Mouse (Mus musculus) hindbrain, embryonic 12.5 days (tissue): Measurements from ENCODE around the gene Fermt3. TPM values are rescaled to one million over a fixed set of nuclear protein-coding genes. Genes with fewer than 3 reads are reported as not detected.

ENCODE experiments used
- ATAC-seq: fragments of 200-750 bp; cut with Nextera tagmentation; 2 replicates; pipeline ENCODE4 v1.8.0; 2017; ENCODE audit warnings: moderate TSS enrichment; ENCODE audit not compliant: low FRiP score
- H3K27ac ChIP-seq: fragments of 300-500 bp; sonication (generic); 2 replicates; pipeline ENCODE4 v1.5.1; 2016; ENCODE audit warnings: mild to moderate bottlenecking
- H3K27me3 ChIP-seq: fragments of 300-500 bp; sonication (generic); 2 replicates; pipeline ENCODE4 v1.6.1; 2016; ENCODE audit warnings: mild to moderate bottlenecking
- H3K36me3 ChIP-seq: fragments of 300-500 bp; sonication (generic); 2 replicates; pipeline ENCODE4 v1.6.1; 2016; ENCODE audit warnings: mild to moderate bottlenecking
- H3K4me1 ChIP-seq: fragments of 300-500 bp; sonication (generic); 2 replicates; pipeline ENCODE4 v1.6.1; 2016
- H3K4me2 ChIP-seq: fragments of 300-500 bp; sonication (generic); replicated peaks from 2 replicates; pipeline ENCODE4 v1.6.1; 2016; ENCODE audit warnings: mild to moderate bottlenecking
- H3K4me3 ChIP-seq: fragments of 300-500 bp; sonication (generic); 2 replicates; pipeline ENCODE4 v1.5.1; 2016; ENCODE audit warnings: mild to moderate bottlenecking
- H3K9ac ChIP-seq: fragments of 300-500 bp; sonication (generic); 2 replicates; pipeline ENCODE4 v1.6.1; 2016; ENCODE audit warnings: mild to moderate bottlenecking, moderate library complexity
- H3K9me3 ChIP-seq: fragments of 300-500 bp; sonication (generic); replicated peaks from 2 replicates; pipeline ENCODE4 v1.6.1; 2016; ENCODE audit warnings: mild to moderate bottlenecking
- WGBS: fragments of 180-500 bp; shearing (Covaris S2); methylation state at CpG from one replicate; pipeline ENCODE4 v1.1.7; 2016; 5-methylcytosine and 5-hydroxymethylcytosine counted together
- polyA plus RNA-seq: library from polyadenylated mRNA; unstranded; fragments of >200 nt; fragmentation: Nextera tagmentation; extraction: Ambion mirVana; gene quantifications from 2 replicates; pipeline ENCODE4 v1.2.1, GENCODE M21; 2016

Fermt3 gene
- polyA plus RNA-seq, 1 experiment from 2014 or later: 6.5 TPM

- H3K27ac ChIP-seq: peak within 1 kb of the TSS; percentile 96
- peak within 1 kb of the TSS; percentile 96 for H3K4me2 ChIP-seq
- H3K9ac ChIP-seq: peak within 1 kb of the TSS; percentile 89
- ATAC-seq: peak; percentile 62
- H3K9me3 ChIP-seq: no peaks in the 10 kb centered on the region
- peaks cover 17% of the 10 kb centered on the region for H3K27me3 ChIP-seq
- peak within 1 kb of the TSS; percentile 78 for H3K4me3 ChIP-seq
- peaks cover 17% of the 10 kb centered on the region for H3K36me3 ChIP-seq
- H3K4me1 ChIP-seq: peaks cover 55% of the 10 kb centered on the region
- WGBS: under 1% methylated on average over 48 of the region's 84 CpGs
Measured at GRCm38 (mm10) chr19:6974211-6975205, 44.8 kb downstream of the Fermt3 start, which contains the start of gene Ppp1r14b. TSS of gene Ppp1r14b (plus strand) at chr19:6974968.

- no peak for ATAC-seq
- Histone ChIP-seq H3K4me2 (peak overlapping the region; percentile 96), H3K27me3 (peaks cover 24% of the 10 kb centered on the region), H3K4me1 (peaks cover 47% of the 10 kb centered on the region), H3K36me3 (peaks cover 16% of the 10 kb centered on the region), H3K27ac (peak overlapping the region; percentile 96), H3K9ac (peak overlapping the region; percentile 89), H3K9me3 (no peaks in the 10 kb centered on the region), H3K4me3 (peak overlapping the region; percentile 78)
- 23% methylated on average over 11 of the region's 12 CpGs for WGBS
Measured at GRCm38 (mm10) chr19:6973581-6974190, 45.6 kb downstream of the Fermt3 start.

GRCm38 (mm10) chr19:6972247-6972917 is 46.9 kb downstream of the Fermt3 start:
- Histone ChIP-seq H3K4me1 (peaks cover 39% of the 10 kb centered on the region), H3K9me3 (no peaks in the 10 kb centered on the region), H3K9ac (peak overlapping the region; percentile 41), H3K36me3 (peaks cover 3% of the 10 kb centered on the region), H3K4me3 (no peak overlapping the region), H3K27ac (no peak overlapping the region), H3K4me2 (no peak overlapping the region), H3K27me3 (peaks cover 37% of the 10 kb centered on the region)
- no peak for ATAC-seq
- WGBS: 76% methylated on average over 13 of the region's 13 CpGs

GRCm38 (mm10) chr19:6971644-6972043 is 47.6 kb downstream of the Fermt3 start:
- no peaks in the 10 kb centered on the region for H3K9me3 ChIP-seq
- WGBS: 47% methylated on average over 6 of the region's 6 CpGs
- H3K4me3 ChIP-seq: no peak overlapping the region
- H3K4me1 ChIP-seq: peaks cover 32% of the 10 kb centered on the region
- H3K36me3 ChIP-seq: no peaks in the 10 kb centered on the region
- ATAC-seq: no peak
- peaks cover 37% of the 10 kb centered on the region for H3K27me3 ChIP-seq
- no peak overlapping the region for H3K4me2 ChIP-seq
- H3K9ac ChIP-seq: peak overlapping the region; percentile 41
- no peak overlapping the region for H3K27ac ChIP-seq

- Histone ChIP-seq H3K36me3 (no peaks in the 10 kb centered on the region), H3K9ac (peak overlapping the region; percentile 23; the same call in 1 of the 2 replicates), H3K9me3 (no peaks in the 10 kb centered on the region), H3K27me3 (peaks cover 37% of the 10 kb centered on the region), H3K4me2 (peak overlapping the region; percentile 56), H3K4me3 (0 out of 2 replicates have a peak overlapping the region, but pooled peaks have one; percentile 45), H3K4me1 (peaks cover 24% of the 10 kb centered on the region), H3K27ac (0 out of 2 replicates have a peak overlapping the region, but pooled peaks have one; percentile 44)
- WGBS: 17% methylated on average over 11 of the region's 11 CpGs
- no peak for ATAC-seq
Measured at GRCm38 (mm10) chr19:6970460-6971085, 48.7 kb downstream of the Fermt3 start.

- Histone ChIP-seq H3K9me3 (no peaks in the 10 kb centered on the region), H3K36me3 (no peaks in the 10 kb centered on the region), H3K4me3 (peak overlapping the region; percentile 45), H3K27ac (no peak overlapping the region), H3K27me3 (peaks cover 37% of the 10 kb centered on the region), H3K4me2 (peak overlapping the region; percentile 56), H3K4me1 (peaks cover 24% of the 10 kb centered on the region), H3K9ac (peak overlapping the region; percentile 61)
- 1% methylated on average over 47 of the region's 55 CpGs for WGBS
- ATAC-seq: 0 out of 2 replicates have a peak, but pooled peaks have one; percentile 11
Measured at GRCm38 (mm10) chr19:6969665-6970381, 49.4 kb downstream of the Fermt3 start.

DNA sequence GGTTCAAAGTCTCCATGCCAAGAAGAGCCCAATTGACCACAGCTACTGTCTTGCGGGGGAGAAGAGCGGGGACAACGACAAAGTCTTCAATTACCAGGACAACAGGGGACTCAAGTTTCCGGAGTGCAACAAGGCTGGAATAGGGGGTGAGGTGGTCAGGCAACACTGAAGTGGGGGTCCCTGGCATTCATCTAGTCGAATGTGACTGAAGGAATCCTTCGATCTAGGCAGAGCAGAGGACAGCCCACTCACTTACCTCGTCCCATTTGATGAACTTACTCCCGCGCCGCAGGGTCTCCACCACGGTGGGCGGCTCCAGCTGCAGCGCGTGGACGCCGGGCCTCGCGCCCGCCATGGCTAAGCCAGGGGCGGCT is 50.0 kb downstream of the Fermt3 start:
- no peak for ATAC-seq

DNA sequence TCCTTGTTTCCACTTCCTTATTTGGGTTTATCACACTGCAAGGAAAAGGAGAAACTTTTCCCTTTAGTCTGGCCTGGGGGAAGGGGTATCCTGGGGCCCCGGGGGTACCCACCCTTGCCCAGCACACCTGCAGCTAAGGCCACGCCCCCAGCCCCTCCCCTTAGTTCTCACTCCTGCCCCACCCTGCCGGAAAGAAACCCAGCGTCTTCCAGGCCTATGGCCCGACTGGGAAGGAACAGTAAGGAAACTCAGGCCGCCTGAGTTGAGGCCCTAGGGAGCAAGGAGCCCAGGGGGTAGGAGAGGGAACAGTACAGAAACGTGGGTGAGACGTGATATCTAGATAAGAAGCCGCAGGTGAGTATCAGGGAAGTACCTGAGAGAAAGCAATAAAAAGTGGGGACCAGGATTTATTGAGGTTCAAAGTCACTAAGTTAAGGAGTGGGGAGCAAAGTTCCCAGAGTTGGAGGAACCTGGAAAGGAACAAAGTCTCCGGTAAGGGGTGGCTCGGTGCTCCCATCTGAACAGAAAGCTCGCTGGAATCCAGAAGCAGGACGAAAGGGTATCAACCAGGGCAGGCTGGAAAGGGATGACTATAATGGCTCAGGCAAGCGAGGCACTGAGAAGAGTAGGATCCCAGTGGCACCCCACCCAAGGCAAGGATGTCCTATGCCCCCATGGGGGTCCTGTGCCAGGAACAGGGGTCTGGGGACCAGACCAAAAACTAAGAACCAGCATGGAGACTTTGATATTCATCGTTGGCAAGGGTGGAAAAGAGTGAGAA is 50.6 kb downstream of the Fermt3 start:
- H3K4me3 ChIP-seq: peak overlapping the region; percentile 45

More for the DNA sequence above, 50.0 kb downstream of the Fermt3 start:
- Histone ChIP-seq H3K36me3 (no peaks in the 10 kb centered on the region), H3K27me3 (peaks cover 37% of the 10 kb centered on the region), H3K9me3 (no peaks in the 10 kb centered on the region), H3K9ac (peak overlapping the region; percentile 61), H3K4me3 (peak overlapping the region; percentile 45), H3K27ac (no peak overlapping the region), H3K4me2 (peak overlapping the region; percentile 56), H3K4me1 (peaks cover 24% of the 10 kb centered on the region)
- under 1% methylated on average over 20 of the region's 20 CpGs for WGBS

DNA sequence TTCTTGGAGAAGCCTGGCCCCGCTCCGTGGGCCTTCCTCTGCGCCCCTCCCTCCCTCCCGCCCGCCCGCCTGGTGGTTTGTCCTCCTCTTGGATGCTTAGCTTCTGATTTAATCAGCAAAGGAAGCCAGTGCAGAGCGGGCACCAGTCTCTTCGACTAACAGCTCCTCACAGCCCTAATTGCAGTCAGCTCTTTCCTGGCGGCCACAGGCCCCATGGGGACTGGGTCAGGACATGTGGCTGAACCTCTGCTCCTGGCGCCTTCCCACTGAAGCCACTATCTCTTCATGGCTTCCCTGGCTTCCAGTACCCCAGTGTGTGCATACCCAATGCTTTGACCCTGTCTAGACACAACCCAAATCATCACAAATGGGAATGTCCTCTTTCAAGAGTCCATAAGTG is 62.8 kb downstream of the Fermt3 start:
- ATAC-seq: no peak
- Histone ChIP-seq H3K27me3 (no peaks in the 10 kb centered on the region), H3K4me1 (peaks cover 13% of the 10 kb centered on the region), H3K4me3 (no peak overlapping the region), H3K36me3 (peaks cover 12% of the 10 kb centered on the region), H3K27ac (no peak overlapping the region), H3K4me2 (no peak overlapping the region), H3K9ac (no peak overlapping the region), H3K9me3 (no peaks in the 10 kb centered on the region)
- WGBS: 75% methylated on average over 10 of the region's 10 CpGs

More for the DNA sequence above, 50.6 kb downstream of the Fermt3 start:
- Histone ChIP-seq H3K4me2 (peak overlapping the region; percentile 56), H3K36me3 (no peaks in the 10 kb centered on the region), H3K9me3 (no peaks in the 10 kb centered on the region), H3K9ac (0 out of 2 replicates have a peak overlapping the region, but pooled peaks have one; percentile 23), H3K27me3 (peaks cover 37% of the 10 kb centered on the region), H3K4me1 (peaks cover 21% of the 10 kb centered on the region), H3K27ac (no peak overlapping the region)
- 14% methylated on average over 15 of the region's 15 CpGs for WGBS
- ATAC-seq: no peak

GRCm38 (mm10) chr19:6955424-6955823 is 63.8 kb downstream of the Fermt3 start:
- H3K9me3 ChIP-seq: no peaks in the 10 kb centered on the region
- 0 out of 2 replicates have a peak overlapping the region, but pooled peaks have one; percentile 4 for H3K9ac ChIP-seq
- no peak for ATAC-seq
- no peak overlapping the region for H3K27ac ChIP-seq
- H3K4me1 ChIP-seq: peaks cover 14% of the 10 kb centered on the region
- H3K27me3 ChIP-seq: no peaks in the 10 kb centered on the region
- no peak overlapping the region for H3K4me2 ChIP-seq
- WGBS: 86% methylated on average over 7 of the region's 7 CpGs
- H3K36me3 ChIP-seq: peaks cover 12% of the 10 kb centered on the region
- no peak overlapping the region for H3K4me3 ChIP-seq
